Mouse (Mus musculus) brain, adult 2 months (tissue): ENCODE data around the gene Btbd35f2.
"Not testable (repeated sequence)": the region's sequence is repeated elsewhere in the genome, so short reads cannot be mapped to it uniquely, and the experiment has no call there.

ENCODE experiments used
- DNase-seq: peaks from one replicate; pipeline ENCODE4 v3.0.0; 2011; ENCODE audit warnings: low read depth, low spot score

The Btbd35f2 gene

GRCm38 (mm10) chrX:32278094-32278493, at the start of gene Btbd35f2:
Gene Btbd35f2 (plus strand): TSS chrX:32278394.
- DNase-seq = not testable (repeated sequence)
